Mouse (Mus musculus): ENCODE measurements around the gene Tctex1d2.

GRCm38 (mm10) chr16:32401335-32401965 lies 18.1 kb upstream of the Tctex1d2 start:
- TF ChIP-seq CTCF (IDR thresholded peaks at IDR 0.05; ENCODE audit: low read depth) (no peak), EP300 (IDR thresholded peaks at IDR 0.05; ENCODE audit: low read depth) (no peak)
